Mouse (Mus musculus) heart, postnatal 0 days (tissue): ENCODE measurements around the gene Scaf1.

Experiments used
- CTCF ChIP-seq: IDR thresholded peaks from 2 replicates; pipeline ENCODE4 v1.5.1; 2016; ENCODE audit warnings: antibody characterized with exemption, control low read depth, low read depth
- EP300 ChIP-seq: IDR thresholded peaks from 2 replicates; pipeline ENCODE4 v1.6.1; 2016; ENCODE audit warnings: antibody characterized with exemption, low read depth

DNA sequence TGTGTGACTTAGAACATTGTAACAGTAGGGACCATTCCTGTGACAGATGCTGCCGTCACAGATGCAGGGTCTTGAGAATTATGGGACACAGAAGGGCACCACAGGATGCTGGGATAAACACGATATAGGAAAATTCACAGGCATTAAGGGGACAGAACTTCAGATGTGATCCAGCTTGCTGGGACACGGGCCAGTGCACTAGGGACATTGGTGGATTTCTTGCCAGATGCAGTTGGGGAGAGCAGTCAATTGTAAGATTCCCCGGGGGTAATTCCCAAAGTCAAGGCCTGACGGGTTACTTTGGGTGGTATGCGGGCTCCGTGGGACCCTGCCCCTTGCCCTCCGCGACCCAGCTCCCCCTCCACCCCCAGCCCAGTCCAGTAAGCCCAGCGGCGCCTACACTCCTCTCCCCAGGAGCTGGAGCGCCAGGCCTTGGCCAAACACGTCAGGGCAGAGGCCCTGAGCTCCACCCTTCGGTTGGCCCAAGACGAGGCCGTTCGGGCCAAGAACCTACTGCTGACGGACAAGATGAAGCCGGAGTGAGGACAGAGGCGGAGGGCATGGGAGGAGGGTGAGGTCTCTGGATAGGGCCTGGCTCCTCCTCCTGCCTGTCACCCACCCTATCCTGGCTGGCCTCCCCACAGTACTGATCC lies 58.9 kb downstream of the Scaf1 start:
- TF ChIP-seq CTCF (no peak), EP300 (no peak)
